Mouse (Mus musculus) brain, embryonic 14.5 days (tissue): ENCODE measurements around the gene Fras1.

Experiments
- CTCF ChIP-seq: fragments of 200-500 bp; IDR thresholded peaks from 2 replicates; pipeline ENCODE4 v1.5.1; 2012; ENCODE audit warnings: inconsistent platforms, mild to moderate bottlenecking, moderate library complexity, borderline replicate concordance; ENCODE audit not compliant: insufficient read depth, insufficient read length; ENCODE audit errors: extremely low read depth
- POLR2A ChIP-seq: fragments of 200-500 bp; IDR thresholded peaks from 2 replicates; pipeline ENCODE4 v1.6.1; 2012; ENCODE audit warnings: mild to moderate bottlenecking, inconsistent platforms, borderline replicate concordance; ENCODE audit not compliant: poor library complexity, insufficient read depth, insufficient read length, severe bottlenecking; ENCODE audit errors: extremely low read depth

GRCm38 (mm10) chr5:96481159-96481558, 107.4 kb downstream of the Fras1 start:
- TF ChIP-seq POLR2A: no peak
- no peak for TF ChIP-seq CTCF
